Comparison of ENCODE assay signal across 9 mouse cellular contexts in genomic region chr8:45359091-45359605, GRCm38 (mm10). TPM values are rescaled to one million over a fixed set of nuclear protein-coding genes. Genes with fewer than 3 reads are reported as not detected.
DNase-seq lines count a peak whose midpoint lies in the region; ATAC-seq and TF ChIP-seq lines count a peak whose summit lies in the region.
"Had no signal": no experiment of that assay in that cellular context is flagged by ENCODE, and none has a peak within 500 bp of the region (broad histone marks: within the 10 kb centered on the region; RNA-seq: fewer than 3 reads in every experiment).

No protein-coding gene starts in this region.

- 0 out of 2 replicates have a peak, but pooled peaks have one; percentile 19 for TF ChIP-seq CTCF in layer of hippocampus, adult 2 months (conservative IDR thresholded peaks at IDR 0.05)

- ATAC-seq in intestine, embryonic 15.5 days, result no peak
- ATAC-seq in neural tube, embryonic 15.5 days (ENCODE audit: low FRiP score), result no peak

- H3K9ac ChIP-seq in intestine, embryonic 15.5 days, result no peak overlapping the region
- no peak overlapping the region; the same call in 1 of the 2 replicates for H3K9ac ChIP-seq in neural tube, embryonic 15.5 days (replicated peaks)

- H3K4me3 ChIP-seq in layer of hippocampus, adult 2 months, result no peak overlapping the region; the same call in 1 of the 2 replicates
- H3K4me3 ChIP-seq in embryonic facial prominence, embryonic 10.5 days, result peak overlapping the region; percentile 78; the same call in 1 of the 2 replicates
- no peak overlapping the region for H3K4me3 ChIP-seq in intestine, embryonic 15.5 days (replicated peaks)
- H3K4me3 ChIP-seq in neural tube, embryonic 15.5 days (replicated peaks), result no peak overlapping the region; the same call in 1 of the 2 replicates

- H3K4me1 ChIP-seq in embryonic facial prominence, embryonic 10.5 days, result peaks cover 16% of the 10 kb centered on the region
- H3K4me1 ChIP-seq in intestine, embryonic 15.5 days (replicated peaks), result no peaks in the 10 kb centered on the region
- peaks cover 12% of the 10 kb centered on the region for H3K4me1 ChIP-seq in neural tube, embryonic 15.5 days

- no peak for DNase-seq in layer of hippocampus, adult 2 months (ENCODE audit: low spot score in 2 of 2)
- DNase-seq in layer of hippocampus, adult 8-10 months (ENCODE audit: low spot score in 2 of 2), result no peak
- DNase-seq in embryonic facial prominence, embryonic 10.5 days (ENCODE audit: low spot score), result peak; percentile 30
- DNase-seq in urinary bladder, postnatal 10 days (ENCODE audit: low spot score), result no peak
- no peak for DNase-seq in layer of hippocampus, adult 9-10 months (ENCODE audit: low spot score)
- DNase-seq in spleen, postnatal 10 days (ENCODE audit: low spot score in 2 of 2), result no peak

- H3K9me3 ChIP-seq in embryonic facial prominence, embryonic 10.5 days, result no peaks in the 10 kb centered on the region
- no peaks in the 10 kb centered on the region for H3K9me3 ChIP-seq in intestine, embryonic 15.5 days
- H3K9me3 ChIP-seq in neural tube, embryonic 15.5 days (replicated peaks), result no peaks in the 10 kb centered on the region

- peak overlapping the region; percentile 74 for H3K27ac ChIP-seq in layer of hippocampus, adult 2 months
- peak overlapping the region; percentile 89; the same call in 1 of the 2 replicates for H3K27ac ChIP-seq in embryonic facial prominence, embryonic 10.5 days (replicated peaks)
- no peak overlapping the region for H3K27ac ChIP-seq in intestine, embryonic 15.5 days
- peak overlapping the region; percentile 71 for H3K27ac ChIP-seq in neural tube, embryonic 15.5 days (replicated peaks)

- H3K27me3 ChIP-seq in embryonic facial prominence, embryonic 10.5 days (replicated peaks; ENCODE audit: low read depth, poor library complexity, severe bottlenecking), result no peaks in the 10 kb centered on the region
- no peaks in the 10 kb centered on the region for H3K27me3 ChIP-seq in intestine, embryonic 15.5 days (replicated peaks)
- no peaks in the 10 kb centered on the region for H3K27me3 ChIP-seq in neural tube, embryonic 15.5 days (replicated peaks)

- peaks cover 2% of the 10 kb centered on the region; the same call in 1 of the 2 replicates for H3K36me3 ChIP-seq in embryonic facial prominence, embryonic 10.5 days (replicated peaks)
- no peaks in the 10 kb centered on the region for H3K36me3 ChIP-seq in intestine, embryonic 15.5 days
- no peaks in the 10 kb centered on the region for H3K36me3 ChIP-seq in neural tube, embryonic 15.5 days

- WGBS in embryonic facial prominence, embryonic 10.5 days, result 82% methylated on average over 6 of the region's 6 CpGs
- 74% methylated on average over 6 of the region's 6 CpGs for WGBS in intestine, embryonic 15.5 days
- 76% methylated on average over 6 of the region's 6 CpGs for WGBS in neural tube, embryonic 15.5 days

- peak overlapping the region; percentile 83 for H3K4me2 ChIP-seq in intestine, embryonic 15.5 days (replicated peaks)
- peak overlapping the region; percentile 94 for H3K4me2 ChIP-seq in neural tube, embryonic 15.5 days

RNA-seq across cellular contexts. Expression of gene Fam149a, which starts 22.9 kb away (rescaled TPM):
- 10 to 100 TPM; 12.1 to 12.5 TPM for total RNA-seq in layer of hippocampus, adult 2 months (2021)
- 10 to 100 TPM; 11.4 to 16.4 (median 14.7) TPM for total RNA-seq in layer of hippocampus, adult 8-10 months (2022)
- polyA plus RNA-seq in embryonic facial prominence, embryonic 10.5 days (2016; fragmentation: Nextera tagmentation; extraction: Ambion mirVana), result 13.1 and 13.8 TPM in 2 replicates
- 10.4 and 10.7 TPM in 2 replicates for polyA plus RNA-seq in intestine, embryonic 15.5 days (2015; fragmentation: Nextera tagmentation; extraction: Ambion mirVana)
- polyA plus RNA-seq in neural tube, embryonic 15.5 days (2015; fragmentation: Nextera tagmentation; extraction: Ambion mirVana), result 11.7 and 13.3 TPM in 2 replicates

RNA-seq across cellular contexts. Expression of gene Cyp4v3, which starts 26.1 kb away (rescaled TPM):
- total RNA-seq in layer of hippocampus, adult 2 months (2021), result 1 to 10 TPM; 6.7 to 8.3 TPM
- 10 to 100 TPM in 2 of 4 experiments, 1 to 10 TPM in 2; 6.2 to 14.2 (median 8.7) TPM for total RNA-seq in layer of hippocampus, adult 8-10 months (2022)
- polyA plus RNA-seq in embryonic facial prominence, embryonic 10.5 days (2016; fragmentation: Nextera tagmentation; extraction: Ambion mirVana), result 0.52 and 1.3 TPM in 2 replicates
- polyA plus RNA-seq in intestine, embryonic 15.5 days (2015; fragmentation: Nextera tagmentation; extraction: Ambion mirVana), result 1.3 and 1.8 TPM in 2 replicates
- polyA plus RNA-seq in neural tube, embryonic 15.5 days (2015; fragmentation: Nextera tagmentation; extraction: Ambion mirVana), result 1.5 and 1.8 TPM in 2 replicates

RNA-seq across cellular contexts. Expression of gene Gm45753, which starts 50.9 kb away (rescaled TPM):
- total RNA-seq in layer of hippocampus, adult 2 months (2021), result not detected
- total RNA-seq in layer of hippocampus, adult 8-10 months (2022), result under 1 TPM in 1 of 4 experiments, not detected in 3; 0.28 TPM
- 0.07 TPM in 1 of 2 replicates, not detected in the other for polyA plus RNA-seq in embryonic facial prominence, embryonic 10.5 days (2016; fragmentation: Nextera tagmentation; extraction: Ambion mirVana)
- polyA plus RNA-seq in intestine, embryonic 15.5 days (2015; fragmentation: Nextera tagmentation; extraction: Ambion mirVana), result 0.18 and 0.39 TPM in 2 replicates
- polyA plus RNA-seq in neural tube, embryonic 15.5 days (2015; fragmentation: Nextera tagmentation; extraction: Ambion mirVana), result 0.11 TPM in 1 of 2 replicates, not detected in the other
- polyA plus RNA-seq: small intestine, adult 2 months had no signal

RNA-seq across cellular contexts. Expression of gene Tlr3, which starts 51.7 kb away (rescaled TPM):
- total RNA-seq in layer of hippocampus, adult 2 months (2021), result 10 to 100 TPM in 1 of 2 experiments, 1 to 10 TPM in 1; 7.6 to 10.5 TPM
- total RNA-seq in layer of hippocampus, adult 8-10 months (2022), result 10 to 100 TPM in 3 of 4 experiments, 1 to 10 TPM in 1; 9.5 to 13.0 (median 12.0) TPM
- 0.70 and 0.80 TPM in 2 replicates for polyA plus RNA-seq in embryonic facial prominence, embryonic 10.5 days (2016; fragmentation: Nextera tagmentation; extraction: Ambion mirVana)
- 1.6 and 2.3 TPM in 2 replicates for polyA plus RNA-seq in intestine, embryonic 15.5 days (2015; fragmentation: Nextera tagmentation; extraction: Ambion mirVana)
- 0.84 and 1.5 TPM in 2 replicates for polyA plus RNA-seq in neural tube, embryonic 15.5 days (2015; fragmentation: Nextera tagmentation; extraction: Ambion mirVana)
